Mouse (Mus musculus) CD4-positive helper T cell, adult 2 months (primary cell): ENCODE data around the gene Dhh.

Experiments
- DNase-seq: peaks from one replicate; pipeline ENCODE4 v3.0.0-alpha.2; 2012; ENCODE audit warnings: low read depth, missing footprints, low spot score

Gene Dhh

DNA sequence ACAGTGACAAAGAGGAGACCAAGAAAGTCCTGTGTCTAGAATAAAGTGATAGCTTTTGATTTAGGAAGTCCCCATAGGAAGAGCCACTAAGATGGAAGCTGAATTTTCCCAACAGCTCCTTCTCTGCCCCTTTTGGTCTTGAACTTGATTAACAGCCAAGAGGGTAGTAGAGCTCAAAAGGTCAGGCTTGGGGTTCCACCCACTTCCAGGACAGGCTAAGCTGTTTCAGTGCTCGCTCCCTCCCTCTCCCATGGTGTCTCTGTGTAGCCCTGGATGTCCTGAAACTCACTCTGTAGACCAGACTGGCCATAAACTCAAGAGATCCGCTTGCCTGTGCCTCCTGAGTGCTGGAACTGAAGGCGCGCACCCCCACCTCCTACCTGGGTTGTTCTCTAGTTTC is 17.7 kb upstream of the Dhh start:
- no peak for DNase-seq

DNA sequence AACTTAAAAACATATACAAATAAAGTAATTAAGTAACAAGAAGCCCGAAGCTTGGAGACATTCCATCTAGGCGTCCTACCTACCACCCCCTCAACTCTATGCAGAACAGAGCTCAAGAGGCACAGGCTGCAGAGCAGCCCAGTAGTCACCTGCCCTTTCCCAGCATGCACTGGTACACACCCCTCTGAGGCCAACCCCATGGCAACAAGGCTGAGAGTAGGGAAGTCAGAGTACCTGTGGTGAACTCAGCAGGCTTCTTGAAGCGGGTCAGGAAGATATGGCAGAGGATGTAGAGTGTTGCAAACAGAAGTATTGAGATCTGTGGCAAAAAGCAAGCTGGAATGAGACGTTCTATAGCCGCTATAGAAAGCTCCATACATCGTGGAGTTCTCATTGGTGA is 16.6 kb upstream of the Dhh start:
- peak; percentile 37 for DNase-seq

DNA sequence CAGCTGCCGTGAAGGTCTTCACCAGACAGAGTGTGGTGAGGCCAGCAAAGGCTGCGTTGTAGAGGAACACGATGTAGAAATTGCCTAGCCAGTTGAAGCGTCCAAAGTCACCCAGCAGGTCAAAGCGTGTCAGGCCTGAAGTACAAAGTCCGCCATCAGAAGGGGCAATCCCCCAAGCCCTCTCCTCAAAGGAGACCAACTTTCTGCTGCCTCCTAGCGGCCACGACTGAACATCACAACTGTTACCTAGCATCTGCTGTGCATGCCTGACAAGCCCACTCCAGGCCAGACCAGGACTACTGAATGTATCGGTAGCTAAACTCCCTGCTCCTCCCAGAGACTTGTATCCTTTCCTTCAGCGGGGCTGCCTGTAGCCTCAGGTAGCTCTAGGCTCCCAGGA is 6.4 kb upstream of the Dhh start:
- DNase-seq, result peak; percentile 42

DNA sequence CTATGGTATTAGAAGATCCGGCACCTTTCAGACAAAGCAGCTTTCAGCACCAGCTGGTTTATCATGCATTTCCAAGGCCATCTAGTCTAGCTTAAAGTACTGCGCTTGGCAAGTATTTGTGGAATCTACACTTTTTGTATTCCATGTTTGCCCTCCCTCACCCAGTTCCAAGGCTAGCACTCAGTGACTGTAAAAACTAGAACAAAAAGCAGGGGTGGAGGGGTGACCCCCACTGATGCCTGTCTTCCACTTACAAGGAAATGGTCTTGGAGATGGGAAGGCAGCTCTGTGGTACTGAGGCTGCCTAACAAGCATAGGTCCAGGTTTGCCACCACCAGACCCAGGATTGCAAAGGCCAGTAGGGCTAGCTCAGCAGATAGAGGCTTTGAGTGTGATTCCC is 4.3 kb upstream of the Dhh start:
- DNase-seq, result no peak

DNA sequence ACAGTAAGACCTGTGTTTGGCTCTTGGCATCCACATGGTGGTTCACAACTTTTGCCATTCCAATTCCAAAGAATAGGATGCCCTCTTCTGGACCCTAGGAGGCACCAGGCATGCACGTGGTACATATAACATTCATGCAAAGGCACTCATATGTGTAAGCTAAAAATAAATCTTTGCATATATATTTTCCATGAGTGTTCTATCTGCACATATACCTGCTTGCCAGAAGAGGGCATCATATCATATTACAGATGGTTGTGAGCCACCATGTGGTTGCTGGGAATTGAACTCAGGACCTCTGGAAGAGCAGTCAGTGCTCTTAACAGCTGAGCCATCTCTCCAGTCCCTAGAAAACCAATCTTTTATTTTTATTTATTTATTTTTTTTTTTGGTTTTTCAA is 3.2 kb upstream of the Dhh start:
- no peak for DNase-seq

DNA sequence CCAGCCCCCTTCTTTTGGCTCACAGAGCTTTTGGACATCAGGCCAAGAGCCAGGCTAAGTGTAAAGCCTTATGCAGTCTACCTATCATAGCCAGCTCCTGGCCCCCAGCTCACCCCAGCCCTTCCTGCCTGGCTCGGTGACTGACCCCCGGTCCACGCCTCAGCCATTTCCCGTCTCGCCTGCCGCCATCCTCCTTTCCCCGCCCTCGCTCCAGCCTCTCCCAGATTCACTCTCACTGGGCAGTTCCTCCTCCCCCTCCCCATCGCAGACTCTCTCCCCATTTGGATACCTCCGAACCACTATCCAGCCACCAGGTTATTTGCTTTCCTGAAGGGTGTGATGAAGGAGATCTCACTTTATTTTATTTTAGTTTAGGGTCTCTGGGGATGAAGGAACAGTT is 845 bp downstream of the Dhh start:
- no peak for DNase-seq

DNA sequence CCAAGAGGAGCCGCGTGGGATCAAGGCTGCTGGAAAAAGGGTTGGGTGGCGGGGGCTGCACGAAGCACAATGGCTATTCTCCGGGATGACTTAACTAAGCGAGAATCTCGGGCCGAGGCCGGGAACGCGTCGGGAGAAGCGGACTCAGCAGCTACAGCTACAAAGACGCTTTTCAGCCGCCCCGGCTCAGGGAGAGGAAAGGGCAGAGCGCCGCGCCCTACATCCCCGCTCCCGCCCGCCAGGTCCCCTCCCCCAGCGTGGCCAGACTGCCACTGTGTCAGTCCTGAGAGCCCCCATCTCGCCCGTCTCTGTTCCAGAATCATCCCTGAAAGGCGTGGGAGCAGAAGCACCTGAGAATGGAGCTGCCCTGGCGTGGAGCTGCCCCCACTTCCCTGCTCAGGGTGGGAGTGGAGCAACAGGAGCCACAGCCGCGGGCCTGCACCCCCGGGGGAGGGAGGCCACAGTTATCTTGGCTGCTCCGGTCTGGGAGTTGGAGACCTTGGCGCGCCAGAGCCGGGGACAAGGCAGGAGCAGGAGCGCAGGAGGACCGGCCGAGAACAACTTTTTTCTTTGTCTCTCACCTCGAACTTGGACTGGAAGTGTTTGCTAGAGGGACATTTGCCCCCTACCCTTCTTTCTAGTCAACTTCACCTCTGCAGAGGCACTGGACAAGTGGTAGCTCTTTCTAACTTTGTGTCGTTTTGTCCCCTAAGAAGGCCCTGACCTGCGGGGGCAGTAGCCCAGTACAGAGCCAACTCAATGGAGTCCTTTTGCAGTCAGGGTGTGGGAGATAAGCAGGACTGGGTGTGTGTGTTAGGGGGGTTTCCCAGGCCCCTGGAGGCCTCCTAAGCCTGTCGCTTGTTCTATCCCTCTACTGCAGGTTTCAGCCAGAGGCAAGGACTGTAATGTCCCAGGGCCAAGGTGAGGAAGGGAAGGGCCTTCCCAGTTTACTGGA is 2.4 kb downstream of the Dhh start:
- no peak for DNase-seq

DNA sequence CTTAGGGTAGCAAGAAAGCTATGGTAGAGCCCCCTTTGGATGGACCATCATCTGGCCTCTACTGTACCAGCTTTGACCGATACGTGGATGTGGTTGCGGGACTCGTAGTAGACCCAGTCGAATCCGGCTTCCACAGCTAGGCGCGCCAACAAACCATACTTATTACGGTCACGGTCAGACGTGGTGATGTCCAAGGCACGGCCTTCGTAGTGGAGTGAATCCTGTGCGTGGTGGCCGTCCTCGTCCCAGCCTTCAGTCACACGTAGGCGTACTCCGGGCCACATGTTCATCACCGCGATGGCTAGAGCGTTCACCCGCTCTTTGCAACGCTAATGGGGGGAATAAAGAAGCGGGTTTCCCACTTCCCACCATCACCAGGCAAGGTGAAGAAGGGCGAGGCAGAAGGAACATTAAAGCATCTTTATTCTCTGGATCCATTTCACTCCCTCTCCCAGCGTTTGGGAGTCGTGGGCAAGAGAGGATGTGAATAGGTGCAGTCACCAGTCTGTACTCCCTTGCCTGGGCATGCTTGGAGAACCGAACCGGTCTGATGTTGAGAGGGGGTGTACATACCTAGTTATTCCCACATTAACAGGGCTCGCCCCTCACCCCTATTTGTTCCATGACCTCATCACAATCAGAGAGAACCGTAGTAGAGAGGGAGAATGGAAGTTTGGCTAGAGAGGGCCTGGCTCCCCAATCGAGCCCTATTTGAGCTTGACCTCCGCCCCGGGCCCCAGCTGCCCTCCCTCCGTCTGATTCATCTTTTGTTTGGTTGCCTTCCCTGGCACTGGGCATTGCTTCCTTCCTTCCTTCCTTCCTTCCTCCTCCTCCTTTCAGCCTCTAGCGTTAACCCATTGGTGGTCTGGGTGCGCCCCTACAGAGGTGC is 3.4 kb downstream of the Dhh start:
- DNase-seq, result no peak

DNA sequence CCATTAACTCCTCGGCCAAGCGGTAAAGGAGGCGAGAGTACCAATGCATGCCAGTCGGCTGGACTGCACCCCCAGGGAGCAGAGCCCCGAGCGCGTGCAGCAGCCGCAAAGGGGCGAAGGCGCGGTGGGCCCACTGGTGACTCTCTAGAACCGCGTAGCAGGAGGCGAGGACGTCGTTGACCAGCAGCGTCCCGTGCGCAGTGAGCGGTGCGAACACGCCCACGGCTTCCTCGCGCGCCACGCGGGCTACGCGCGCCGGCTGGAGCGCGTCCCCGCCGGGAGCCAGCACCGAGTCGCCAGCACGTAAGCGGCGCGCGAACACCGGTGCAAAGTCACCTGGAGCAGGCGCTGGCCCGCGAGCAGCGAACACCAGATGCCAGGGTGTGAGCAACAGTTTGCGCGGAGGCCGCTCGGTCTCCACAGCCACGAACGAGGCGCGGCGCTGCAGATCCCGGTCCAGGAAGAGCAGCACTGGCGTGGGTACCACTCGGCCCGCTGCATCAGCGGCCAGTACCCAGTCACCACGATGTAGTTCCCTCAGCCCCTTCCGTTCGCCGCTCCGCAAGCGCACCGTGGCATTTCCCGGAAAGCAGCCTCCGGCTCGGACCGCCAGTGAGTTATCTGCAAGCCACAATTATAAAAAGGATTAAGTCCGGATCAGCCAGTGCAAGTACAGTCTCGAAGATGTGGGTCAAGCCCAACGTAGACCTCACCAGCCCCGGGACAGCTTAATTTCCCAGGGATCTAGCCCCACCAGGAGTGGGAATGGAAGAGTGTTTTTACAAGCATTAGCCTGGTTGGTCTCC is 4.2 kb downstream of the Dhh start, which contains the start of gene Rhebl1:
Rhebl1 (minus strand) TSS at position 601 of the 806 bp plus-strand sequence.
- peak; percentile 62 for DNase-seq

DNA sequence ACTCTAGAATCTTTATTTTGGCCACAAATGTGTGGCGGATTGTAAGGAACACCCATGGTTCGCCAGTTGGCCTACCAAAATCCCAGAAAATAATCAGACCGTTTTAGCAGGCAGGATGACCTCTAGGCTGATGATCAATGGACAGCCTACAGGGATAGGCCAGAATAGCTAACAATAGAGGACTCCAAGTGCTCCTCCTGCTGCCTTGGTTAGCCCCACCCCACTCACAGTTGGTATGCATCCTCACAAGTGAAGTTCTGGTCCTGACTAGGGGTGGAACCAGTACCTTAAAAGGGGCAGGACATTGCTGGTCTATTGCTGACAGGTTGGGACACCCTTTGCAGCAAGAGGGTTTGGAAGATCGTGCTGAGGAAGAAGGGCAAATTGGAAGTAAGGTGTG is 5.3 kb downstream of the Dhh start:
- no peak for DNase-seq

DNA sequence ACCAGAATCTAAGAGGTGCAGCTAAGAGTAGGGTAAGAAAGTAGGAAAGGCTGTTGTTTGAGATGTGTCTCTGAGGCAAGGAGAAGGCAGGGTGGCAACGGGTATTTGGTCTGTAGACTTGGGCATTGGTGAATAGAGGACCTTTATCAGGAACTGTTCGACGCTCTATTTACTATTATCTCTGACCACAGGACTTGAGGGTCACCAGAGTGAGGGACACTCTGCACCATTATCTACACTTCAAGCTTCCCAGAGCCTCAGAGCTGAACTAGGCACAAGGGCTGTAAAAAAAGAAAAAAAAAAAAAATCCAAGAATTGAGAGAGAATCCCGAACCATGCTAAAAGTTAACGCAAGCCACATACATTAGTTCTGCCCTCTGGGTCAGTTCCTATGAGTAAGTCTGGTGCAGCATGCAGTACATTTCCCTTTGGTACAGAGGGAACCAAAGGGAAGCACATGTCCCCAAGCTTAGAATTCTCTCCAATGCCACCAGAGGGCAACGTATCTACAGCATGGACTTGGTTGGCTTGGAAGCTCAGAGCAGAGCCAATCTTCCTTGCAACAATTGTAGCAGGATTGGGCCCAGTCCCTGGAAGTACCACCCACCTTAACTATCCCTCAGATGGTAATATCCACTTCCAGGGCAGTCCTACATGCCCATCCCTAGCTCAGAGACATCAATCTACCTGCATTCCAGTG is 6.3 kb downstream of the Dhh start:
- peak; percentile 80 for DNase-seq

DNA sequence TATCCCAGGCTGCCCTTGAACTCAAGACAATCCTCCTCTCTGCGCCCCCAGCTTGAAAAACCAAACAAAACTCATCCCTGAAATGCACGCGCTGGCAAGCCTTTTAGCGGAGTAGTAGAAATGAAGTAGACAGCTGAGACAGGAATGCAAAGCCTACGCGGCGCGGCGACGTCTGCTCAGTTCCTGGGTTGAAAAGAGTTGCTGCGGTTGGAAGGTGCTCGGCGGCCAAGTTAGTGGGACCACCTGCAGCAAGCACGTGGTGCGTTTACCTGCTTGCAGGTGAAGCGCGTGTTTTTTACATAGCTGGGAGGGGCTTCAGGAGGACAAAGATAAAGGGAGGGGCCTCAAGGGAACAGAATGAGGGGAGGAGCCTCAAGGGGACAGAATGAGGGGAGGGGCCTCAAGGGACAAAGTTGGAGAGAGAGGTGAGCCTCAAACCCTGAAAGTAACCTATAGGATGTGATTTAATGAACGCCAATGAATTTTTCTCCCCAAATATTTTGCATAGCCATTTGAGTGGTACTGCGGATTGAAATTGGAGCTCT is 7.1 kb downstream of the Dhh start:
- DNase-seq, result no peak

DNA sequence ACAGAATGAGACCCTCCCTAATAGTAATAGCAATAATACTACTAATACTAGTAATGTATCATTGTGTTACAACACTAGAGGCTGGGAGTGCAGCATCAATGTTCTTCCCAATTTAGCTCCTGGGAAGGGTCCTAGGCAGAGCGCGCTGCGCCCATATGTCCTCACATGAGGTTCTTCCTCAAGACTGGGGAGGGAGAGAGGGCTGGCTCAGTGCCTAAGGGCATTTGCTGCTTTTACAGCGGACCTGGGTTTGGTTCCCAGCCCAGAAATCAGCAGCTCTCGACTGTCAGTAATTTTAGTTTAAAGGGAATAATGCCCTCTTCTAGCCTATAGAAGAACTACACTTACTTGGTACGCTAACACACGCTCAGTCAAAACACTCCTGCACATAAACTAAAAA is 10.8 kb downstream of the Dhh start:
- DNase-seq, result no peak

DNA sequence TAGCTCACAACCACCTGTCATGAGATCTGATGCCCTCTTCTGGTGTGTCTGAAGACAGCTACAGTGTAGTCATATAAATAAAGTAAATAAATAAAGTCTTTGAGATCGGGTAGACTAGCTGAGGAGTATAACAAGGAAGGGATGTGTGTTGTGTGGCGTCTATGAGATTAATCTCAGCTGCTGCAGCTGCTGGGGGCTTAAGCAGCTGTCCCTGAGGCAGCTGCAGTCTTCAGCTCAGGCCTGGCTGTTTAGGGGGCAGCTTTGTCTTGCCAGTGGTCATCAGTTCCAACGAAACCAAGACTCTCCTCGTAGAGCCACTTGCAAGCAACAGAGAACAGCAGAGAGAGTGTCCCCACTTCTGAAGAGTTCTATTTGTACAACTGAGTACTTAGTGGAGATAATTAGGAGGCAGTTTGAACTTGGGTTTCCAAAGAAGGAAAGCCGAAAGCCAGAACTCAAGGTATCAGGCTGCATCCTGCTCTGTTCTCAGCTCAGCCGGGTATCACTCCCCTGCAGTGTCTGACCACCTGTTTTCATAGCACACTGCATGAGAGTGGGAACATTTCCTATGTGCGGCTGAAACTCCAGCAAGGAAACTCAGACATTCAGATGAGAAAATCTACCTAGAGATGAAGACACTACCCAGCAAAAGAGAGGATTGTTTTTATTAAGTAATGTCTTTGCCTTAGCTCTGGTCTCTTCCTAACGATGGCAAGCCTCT is 11.5 kb downstream of the Dhh start:
- DNase-seq, result no peak

DNA sequence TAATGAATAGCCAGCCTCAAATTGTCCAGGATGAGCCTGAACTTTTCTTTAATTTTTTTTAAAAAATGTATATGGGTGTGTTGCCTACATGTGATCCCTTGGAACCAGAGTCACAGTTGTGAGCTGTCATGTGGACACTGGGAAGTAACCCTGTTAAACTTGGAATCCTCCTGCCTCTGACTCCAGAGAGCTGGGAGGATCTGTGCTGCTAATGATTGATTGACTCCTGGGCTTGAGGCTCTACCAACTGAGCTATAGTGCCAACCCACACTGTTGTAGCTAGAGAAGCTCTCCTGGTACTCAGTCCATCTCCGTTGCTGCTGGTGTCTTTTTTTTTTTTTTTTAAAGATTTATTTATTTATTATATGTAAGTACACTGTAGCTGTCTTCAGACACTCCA is 14.2 kb downstream of the Dhh start:
- DNase-seq, result no peak

DNA sequence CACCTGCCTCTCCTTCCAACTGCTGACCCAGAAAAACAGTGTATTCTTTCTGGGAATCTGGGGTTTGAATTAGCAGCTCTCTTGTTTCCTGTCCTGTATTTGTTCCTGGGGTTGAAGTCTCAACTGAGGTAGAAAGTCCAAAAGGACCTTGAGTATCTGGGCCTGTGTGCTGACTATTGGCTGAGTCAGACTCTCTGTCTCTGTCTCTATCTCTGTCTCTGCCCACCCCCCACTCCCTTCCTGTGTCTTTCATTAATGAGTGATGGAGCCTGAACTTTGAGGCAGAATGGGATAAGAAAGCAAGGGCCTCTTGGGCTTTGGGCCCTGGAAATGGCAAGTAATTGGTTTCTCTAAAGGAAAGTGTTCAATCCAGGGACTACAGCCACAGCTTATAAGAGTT is 14.7 kb downstream of the Dhh start:
- DNase-seq, result no peak

DNA sequence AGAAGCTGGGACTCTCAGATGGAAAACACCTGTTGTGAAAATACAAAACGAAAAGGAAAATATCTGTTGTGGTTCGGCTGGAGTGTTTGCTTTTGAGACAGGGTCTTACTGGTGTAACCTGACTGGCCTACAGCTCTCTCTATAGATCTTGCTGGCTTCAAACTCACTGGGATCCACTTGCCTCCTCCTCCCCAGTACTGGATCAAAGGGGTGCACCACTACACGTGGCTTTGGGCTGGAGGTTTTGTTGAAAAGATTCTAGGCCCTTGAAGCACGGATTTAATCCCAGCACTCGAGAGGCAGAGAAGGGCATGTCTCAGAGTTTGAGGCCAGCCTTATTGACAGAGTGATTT is 16.7 kb downstream of the Dhh start:
- DNase-seq, result no peak

DNA sequence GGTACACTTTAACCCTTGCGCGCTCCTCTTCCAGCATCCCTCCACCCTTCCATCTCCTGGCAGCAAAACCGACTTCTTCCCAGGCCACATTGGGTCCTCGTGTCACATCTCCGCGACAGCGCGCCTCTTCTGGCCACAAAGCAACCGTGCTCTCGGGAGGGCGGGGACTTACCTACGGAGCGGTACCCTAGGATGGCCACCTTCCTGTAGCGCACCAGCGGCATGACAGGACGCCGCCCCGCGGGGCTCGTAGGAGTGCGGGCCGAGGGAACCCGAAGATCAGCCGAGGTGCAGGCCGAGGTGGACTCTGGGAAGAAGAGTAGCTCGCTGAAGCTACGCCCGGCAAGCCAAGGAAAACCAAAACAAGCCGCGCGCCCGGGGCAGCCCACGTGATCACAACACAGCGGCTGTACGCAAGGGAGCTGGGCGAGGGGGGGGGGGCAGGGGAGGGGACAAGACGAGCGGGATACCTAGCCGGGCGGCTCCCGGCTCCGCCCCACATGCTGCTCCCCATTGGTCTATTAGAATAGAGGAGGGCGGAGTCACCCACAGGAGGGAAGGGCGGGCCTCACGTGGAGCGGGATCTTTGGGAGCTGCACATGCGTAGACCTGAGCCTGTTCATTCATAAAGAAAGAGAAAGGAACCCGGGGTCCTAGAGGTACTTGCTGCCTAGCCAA is 17.2 kb downstream of the Dhh start:
- peak; percentile 97 for DNase-seq

DNA sequence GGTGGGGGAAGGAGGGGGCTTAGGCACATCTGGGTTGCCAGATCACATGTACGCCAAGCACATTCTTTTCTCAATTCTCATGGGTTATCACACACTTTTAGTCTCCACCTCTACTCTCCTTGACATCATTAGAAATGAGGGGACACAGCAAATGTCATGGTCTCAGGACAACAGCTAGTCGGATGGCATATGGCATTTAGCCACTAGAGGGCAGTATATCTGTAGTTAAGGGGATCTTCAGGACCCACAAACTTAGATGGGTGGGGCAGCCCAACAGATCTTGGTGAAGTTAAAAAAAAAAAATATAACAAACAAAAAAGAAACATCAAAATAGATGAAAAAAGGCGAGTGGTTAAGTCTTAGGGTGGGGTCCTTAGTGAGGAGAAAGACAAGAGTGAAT is 21.0 kb downstream of the Dhh start:
- DNase-seq, result peak; percentile 80
